Mouse (Mus musculus) spleen, adult 2 months (tissue): ENCODE measurements around the gene Stambpl1.

Experiments used
- CTCF ChIP-seq: fragments of 200-500 bp; IDR thresholded peaks from 2 replicates; pipeline ENCODE4 v1.5.1; 2011; ENCODE audit warnings: mild to moderate bottlenecking, inconsistent platforms; ENCODE audit not compliant: insufficient read depth, insufficient read length, insufficient replicate concordance; ENCODE audit errors: extremely low read depth
- POLR2A ChIP-seq: fragments of 200-500 bp; IDR thresholded peaks from 2 replicates; pipeline ENCODE4 v1.6.1; 2011; ENCODE audit warnings: low read depth, low read length, inconsistent platforms

- no peak for TF ChIP-seq POLR2A
- TF ChIP-seq CTCF = no peak
Measured at GRCm38 (mm10) chr19:34270824-34271464, 78.9 kb downstream of the Stambpl1 start.
